ENCODE assay signal across 9 mouse cellular contexts in the genomic region with DNA sequence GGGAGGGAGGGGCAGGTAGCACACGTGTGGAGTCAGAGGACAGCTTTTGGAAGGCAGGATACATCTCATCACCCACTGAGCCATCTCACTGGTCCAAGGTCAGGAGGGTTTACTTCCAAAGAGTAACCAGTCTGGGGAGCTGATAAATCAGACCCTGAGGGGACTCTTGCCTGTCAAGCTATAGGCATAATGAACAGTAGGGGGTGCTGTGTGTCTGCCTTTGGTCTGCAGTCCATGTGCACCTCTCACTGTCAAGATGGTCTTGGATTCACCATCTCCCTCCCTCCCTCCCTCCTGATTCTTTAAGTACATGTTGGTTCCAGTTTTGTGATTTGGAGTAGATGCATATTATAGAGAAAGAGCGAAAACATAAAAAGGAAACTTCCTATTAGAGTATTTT. TPM values are rescaled to one million over a fixed set of nuclear protein-coding genes. Genes with fewer than 3 reads are reported as not detected.
A peak's percentile ranks its signal among the peaks of the same experiment; 100 is the strongest.
DNase-seq lines count a peak whose midpoint lies in the region; ATAC-seq lines count a peak whose summit lies in the region.
"Had no signal": no experiment of that assay in that cellular context is flagged by ENCODE, and none has a peak within 500 bp of the region (broad histone marks: within the 10 kb centered on the region; RNA-seq: fewer than 3 reads in every experiment).

No protein-coding gene starts in this region.

- H3K27me3 ChIP-seq in midbrain, embryonic 11.5 days (ENCODE audit: control insufficient read depth, insufficient read depth, low read length): no peaks in the 10 kb centered on the region
- H3K27me3 ChIP-seq: lung, embryonic 15.5 days had no signal

- 59% methylated on average over 2 of the region's 2 CpGs for WGBS in midbrain, embryonic 11.5 days

- intact Hi-C loops in left cerebral cortex, postnatal 4 days (cut with DNase I): no loop called here

- ATAC-seq in neutrophil, adult 5-6 weeks (ENCODE audit: extremely low read depth, insufficient number of reproducible peaks, low FRiP score, poor library complexity, severe bottlenecking): peak; percentile 55; the same call in 1 of the 2 replicates
- no peak for ATAC-seq in midbrain, embryonic 11.5 days (ENCODE audit: low FRiP score)

- H3K27ac ChIP-seq in midbrain, embryonic 11.5 days (ENCODE audit: low read depth, low read length): no peak overlapping the region
- H3K27ac ChIP-seq: lung, embryonic 15.5 days had no signal

- H3K4me1 ChIP-seq in midbrain, embryonic 11.5 days (ENCODE audit: control insufficient read depth, insufficient read depth, low read length): no peaks in the 10 kb centered on the region
- H3K4me1 ChIP-seq: lung, embryonic 15.5 days had no signal

- no peak overlapping the region for H3K4me2 ChIP-seq in midbrain, embryonic 11.5 days
- H3K4me2 ChIP-seq: lung, embryonic 15.5 days had no signal

- H3K9me3 ChIP-seq in midbrain, embryonic 11.5 days (ENCODE audit: control insufficient read depth, low read length): no peaks in the 10 kb centered on the region
- H3K9me3 ChIP-seq: lung, embryonic 15.5 days had no signal

- peaks cover 2% of the 10 kb centered on the region; the same call in 1 of the 2 replicates for H3K36me3 ChIP-seq in midbrain, embryonic 11.5 days (ENCODE audit: control insufficient read depth, insufficient read depth, low read length)

- peak; percentile 67 for DNase-seq in gastrocnemius, adult 18-20 months (ENCODE audit: low spot score)
- DNase-seq in gastrocnemius, postnatal 4 days (ENCODE audit: low spot score in 2 of 2): no peak
- DNase-seq in B cell, adult 2 months: peak; percentile 66 to 69
- DNase-seq in adipocyte (ENCODE audit: low spot score): peak; percentile 79
- peak; percentile 5 for DNase-seq in fibroblast of lung, adult 2 months (ENCODE audit: low read depth)
- DNase-seq in left cerebral cortex, postnatal 4 days: peak; percentile 10
- DNase-seq in midbrain, embryonic 11.5 days (ENCODE audit: low spot score, missing footprints): no peak

- H3K4me3 ChIP-seq in midbrain, embryonic 11.5 days (ENCODE audit: low read depth, low read length): no peak overlapping the region
- H3K4me3 ChIP-seq: lung, embryonic 15.5 days had no signal

- H3K9ac ChIP-seq in midbrain, embryonic 11.5 days (ENCODE audit: low read length): no peak overlapping the region
- H3K9ac ChIP-seq: lung, embryonic 15.5 days had no signal

RNA-seq across cellular contexts. Expression of a gene that starts 25.7 kb away (rescaled TPM):
- 10 to 100 TPM; 13.7 to 18.9 TPM for total RNA-seq in gastrocnemius, adult 18-20 months (2021)
- 10 to 100 TPM; 15.9 to 16.9 TPM for total RNA-seq in gastrocnemius, postnatal 4 days (2021)
- 10 to 100 TPM; 16.6 to 18.6 TPM for total RNA-seq in left cerebral cortex, postnatal 4 days (2021)
- 29.6 and 33.8 TPM in 2 replicates for total RNA-seq in neutrophil, adult 5-6 weeks (2017)
- 37.2 and 37.7 TPM in 2 replicates for polyA plus RNA-seq in midbrain, embryonic 11.5 days (2014; fragmentation: Nextera tagmentation; extraction: Ambion mirVana)

RNA-seq across cellular contexts. Expression of a gene that starts 26.2 kb away (rescaled TPM):
- 10 to 100 TPM; 10.3 to 10.8 TPM for total RNA-seq in gastrocnemius, adult 18-20 months (2021)
- total RNA-seq in gastrocnemius, postnatal 4 days (2021): 10 to 100 TPM; 15.0 to 16.3 TPM
- total RNA-seq in left cerebral cortex, postnatal 4 days (2021): 10 to 100 TPM; 52.7 to 53.8 TPM
- 9.0 and 12.8 TPM in 2 replicates for total RNA-seq in neutrophil, adult 5-6 weeks (2017)
- polyA plus RNA-seq in midbrain, embryonic 11.5 days (2014; fragmentation: Nextera tagmentation; extraction: Ambion mirVana): 34.1 and 34.4 TPM in 2 replicates

RNA-seq across cellular contexts. Expression of a gene that starts 32.9 kb away (rescaled TPM):
- total RNA-seq in gastrocnemius, adult 18-20 months (2021): 1 to 10 TPM; 4.2 to 4.4 TPM
- 1 to 10 TPM; 5.9 to 6.9 TPM for total RNA-seq in gastrocnemius, postnatal 4 days (2021)
- 1 to 10 TPM; 5.9 to 8.3 TPM for total RNA-seq in left cerebral cortex, postnatal 4 days (2021)
- total RNA-seq in neutrophil, adult 5-6 weeks (2017): 9.2 and 10.3 TPM in 2 replicates
- 11.4 and 12.0 TPM in 2 replicates for polyA plus RNA-seq in midbrain, embryonic 11.5 days (2014; fragmentation: Nextera tagmentation; extraction: Ambion mirVana)

RNA-seq across cellular contexts. Expression of a gene that starts 44.1 kb away (rescaled TPM):
- 1 to 10 TPM; 4.3 to 5.4 TPM for total RNA-seq in gastrocnemius, adult 18-20 months (2021)
- 10 to 100 TPM; 16.8 to 17.7 TPM for total RNA-seq in gastrocnemius, postnatal 4 days (2021)
- 10 to 100 TPM; 29.9 to 33.2 TPM for total RNA-seq in left cerebral cortex, postnatal 4 days (2021)
- total RNA-seq in neutrophil, adult 5-6 weeks (2017): 22.0 and 26.4 TPM in 2 replicates
- 114 and 126 TPM in 2 replicates for polyA plus RNA-seq in midbrain, embryonic 11.5 days (2014; fragmentation: Nextera tagmentation; extraction: Ambion mirVana)

RNA-seq across cellular contexts. Expression of a gene that starts 48.8 kb away (rescaled TPM):
- total RNA-seq in gastrocnemius, adult 18-20 months (2021): 100 to 1,000 TPM; 120 to 134 TPM
- 100 to 1,000 TPM; 135 to 140 TPM for total RNA-seq in gastrocnemius, postnatal 4 days (2021)
- 1 to 10 TPM; 1.0 to 1.3 TPM for total RNA-seq in left cerebral cortex, postnatal 4 days (2021)
- not detected in 2 replicates for total RNA-seq in neutrophil, adult 5-6 weeks (2017)
- 0.48 and 0.81 TPM in 2 replicates for polyA plus RNA-seq in midbrain, embryonic 11.5 days (2014; fragmentation: Nextera tagmentation; extraction: Ambion mirVana)

Comparison
In these comparisons a context has a peak if more than half of its experiments do, and no peak if none do; other contexts are left out.
1. DNase-seq: peak in gastrocnemius, adult 18-20 months (single experiment), B cell, adult 2 months (2 of 2), adipocyte (single experiment), fibroblast of lung, adult 2 months (single experiment) and left cerebral cortex, postnatal 4 days (single experiment); none in gastrocnemius, postnatal 4 days (0 of 2) and midbrain, embryonic 11.5 days (single experiment).